Mouse (Mus musculus): Measurements from ENCODE around the gene Tut7.

GRCm38 (mm10) chr13:59840429-59841169, 17.7 kb upstream of the Tut7 start:
- TF ChIP-seq CTCF (IDR thresholded peaks at IDR 0.05; ENCODE audit: low read depth) = peak; percentile 100
- peak; percentile 56 for TF ChIP-seq EP300 (IDR thresholded peaks at IDR 0.05; ENCODE audit: low read depth)

All from liver, embryonic 14.5 days (tissue).